Mouse (Mus musculus) lung, adult 18-20 months (tissue): ENCODE measurements around the gene Gcgr.
"Not testable (repeated sequence)": the region's sequence is repeated elsewhere in the genome, so short reads cannot be mapped to it uniquely, and the experiment has no call there.

Experiments
- DNase-seq, 2 experiments: peaks; one replicate each; pipeline ENCODE4 v3.0.0; 2022; ENCODE audit warnings: mixed read lengths in 2 of 2

The Gcgr gene

GRCm38 (mm10) chr11:120538955-120539284, 8.4 kb downstream of the Gcgr start:
- no peak for DNase-seq

- peak; percentile 85 to 90 for DNase-seq
Observed at GRCm38 (mm10) chr11:120539285-120540014, 9.0 kb downstream of the Gcgr start.

GRCm38 (mm10) chr11:120541907-120542306, 11.4 kb downstream of the Gcgr start:
- DNase-seq, result peak in 1 of 2 experiments; percentile 25

GRCm38 (mm10) chr11:120542376-120542775, 11.9 kb downstream of the Gcgr start:
- no peak for DNase-seq

GRCm38 (mm10) chr11:120545964-120546363, 15.5 kb downstream of the Gcgr start:
- no peak for DNase-seq

- no peak for DNase-seq
Observed at GRCm38 (mm10) chr11:120547469-120547868, 17.0 kb downstream of the Gcgr start.

GRCm38 (mm10) chr11:120548214-120548613, 17.7 kb downstream of the Gcgr start:
- DNase-seq, result no peak

GRCm38 (mm10) chr11:120548786-120549167, 18.3 kb downstream of the Gcgr start:
- no peak for DNase-seq

GRCm38 (mm10) chr11:120549168-120549945, 18.9 kb downstream of the Gcgr start, which contains the start of gene Mcrip1:
Gene Mcrip1, minus strand, starts transcription at chr11:120549727.
- peak; percentile 93 to 95 for DNase-seq

- peak in 1 of 2 experiments; percentile 19 for DNase-seq
Observed at GRCm38 (mm10) chr11:120549986-120550809, 19.7 kb downstream of the Gcgr start.

- no peak for DNase-seq
Observed at GRCm38 (mm10) chr11:120550810-120551440, 20.4 kb downstream of the Gcgr start, which contains the start of gene Ppp1r27. Gene Ppp1r27, minus strand, starts transcription at chr11:120551132.

GRCm38 (mm10) chr11:120552736-120553135, 22.2 kb downstream of the Gcgr start:
- no peak for DNase-seq

- no peak for DNase-seq
Observed at GRCm38 (mm10) chr11:120554834-120555233, 24.3 kb downstream of the Gcgr start.

GRCm38 (mm10) chr11:120555260-120555659, 24.8 kb downstream of the Gcgr start:
- DNase-seq, result no peak

- DNase-seq, result not testable (repeated sequence)
Observed at GRCm38 (mm10) chr11:120558843-120559242, 28.3 kb downstream of the Gcgr start.

GRCm38 (mm10) chr11:120560952-120561728, 30.6 kb downstream of the Gcgr start:
- no peak for DNase-seq

GRCm38 (mm10) chr11:120562949-120563348, 32.5 kb downstream of the Gcgr start:
- no peak for DNase-seq

GRCm38 (mm10) chr11:120565114-120565513, 34.6 kb downstream of the Gcgr start:
- DNase-seq, result no peak

- DNase-seq, result no peak
Observed at GRCm38 (mm10) chr11:120568324-120568723, 37.8 kb downstream of the Gcgr start.

- DNase-seq, result no peak
Observed at GRCm38 (mm10) chr11:120571122-120571521, 40.6 kb downstream of the Gcgr start.

- no peak for DNase-seq
Observed at GRCm38 (mm10) chr11:120571754-120572416, 41.4 kb downstream of the Gcgr start.
